22 mouse cellular contexts compared by ENCODE assay signal in the genomic region with DNA sequence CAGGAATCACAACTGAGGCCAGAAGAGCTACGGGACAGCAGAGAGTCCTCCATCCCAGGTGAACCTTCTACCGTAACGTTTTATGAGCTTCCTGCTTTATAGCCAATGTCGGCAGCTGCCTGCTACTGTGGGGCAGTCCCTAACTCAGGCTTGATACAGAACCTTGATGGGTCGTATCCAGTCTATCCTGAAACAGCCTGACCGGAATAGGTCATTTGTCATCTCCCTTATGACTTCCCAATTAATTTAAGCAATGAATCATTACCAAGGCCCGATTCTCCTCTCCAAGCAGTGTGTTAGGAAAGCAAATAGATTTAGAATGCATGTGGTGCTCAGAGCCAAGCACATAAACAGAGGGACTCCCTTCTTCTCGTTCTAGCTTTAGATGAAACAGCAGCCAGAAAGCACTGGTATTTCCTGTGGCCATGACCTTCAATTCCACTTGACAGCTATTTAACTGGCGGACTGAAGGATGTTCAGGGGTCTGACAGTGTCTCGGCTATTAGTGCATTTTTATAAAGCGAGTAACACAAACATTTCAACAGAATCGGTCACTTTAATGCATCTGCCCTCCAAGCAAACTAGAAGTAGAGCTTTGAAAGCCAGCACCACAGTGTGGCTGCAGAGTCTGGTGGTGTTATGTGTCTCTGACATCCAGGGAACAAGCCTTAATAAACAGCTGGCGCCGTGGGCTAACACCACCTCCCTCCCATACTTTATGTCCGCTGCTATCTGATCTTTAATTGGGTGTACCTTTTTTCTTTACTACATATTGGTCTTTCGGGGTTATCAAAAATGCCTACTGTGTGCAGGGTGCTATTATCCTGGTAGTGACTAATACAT.
DNase-seq lines count a peak whose midpoint lies in the region; ATAC-seq and TF ChIP-seq lines count a peak whose summit lies in the region.
"Had no signal": no experiment of that assay in that cellular context is flagged by ENCODE, and none has a peak within 500 bp of the region (broad histone marks: within the 10 kb centered on the region; RNA-seq: fewer than 3 reads in every experiment).

No protein-coding gene starts in this region.

- no peak overlapping the region for H3K4me3 ChIP-seq in kidney, postnatal 0 days (replicated peaks; ENCODE audit: low read depth, low read length)
- no peak overlapping the region for H3K4me3 ChIP-seq in lung, postnatal 0 days (ENCODE audit: low read depth, low read length)
- no peak overlapping the region for H3K4me3 ChIP-seq in lung, adult 2 months (replicated peaks; ENCODE audit: extremely low read depth, low read depth, low read length)
- no peak overlapping the region for H3K4me3 ChIP-seq in limb, embryonic 14.5 days (replicated peaks; ENCODE audit: low read length)
- H3K4me3 ChIP-seq: embryonic facial prominence, embryonic 12.5 days; heart, embryonic 15.5 days; hindbrain, embryonic 15.5 days; left cerebral cortex, adult 2 months; liver, embryonic 12.5 days had no signal

- H3K27ac ChIP-seq in kidney, postnatal 0 days = no peak overlapping the region
- H3K27ac ChIP-seq in lung, postnatal 0 days (ENCODE audit: low read length) = no peak overlapping the region
- no peak overlapping the region for H3K27ac ChIP-seq in limb, embryonic 14.5 days (replicated peaks; ENCODE audit: low read depth, low read length)
- H3K27ac ChIP-seq: embryonic facial prominence, embryonic 12.5 days; heart, embryonic 15.5 days; hindbrain, embryonic 15.5 days; left cerebral cortex, adult 2 months; liver, embryonic 12.5 days; macrophage had no signal

- no peak for TF ChIP-seq CTCF in kidney, postnatal 0 days (IDR thresholded peaks at IDR 0.05; ENCODE audit: low read depth)
- TF ChIP-seq CTCF in lung, postnatal 0 days (IDR thresholded peaks at IDR 0.05) = no peak
- TF ChIP-seq CTCF in lung, adult 2 months (IDR thresholded peaks at IDR 0.05; ENCODE audit: insufficient read depth, low read length) = no peak

- no peaks in the 10 kb centered on the region for H3K9me3 ChIP-seq in kidney, postnatal 0 days (replicated peaks; ENCODE audit: low read length)
- H3K9me3 ChIP-seq in lung, postnatal 0 days (ENCODE audit: low read length) = no peaks in the 10 kb centered on the region
- H3K9me3 ChIP-seq in limb, embryonic 14.5 days (ENCODE audit: control insufficient read depth, low read length) = no peaks in the 10 kb centered on the region
- H3K9me3 ChIP-seq: embryonic facial prominence, embryonic 12.5 days; heart, embryonic 15.5 days; hindbrain, embryonic 15.5 days; liver, embryonic 12.5 days had no signal

- no peak for TF ChIP-seq POLR2A in lung, adult 2 months (IDR thresholded peaks at IDR 0.05; ENCODE audit: borderline replicate concordance, extremely low read depth, low read depth, low read length)
- no peak for TF ChIP-seq POLR2A in limb, embryonic 14.5 days (IDR thresholded peaks at IDR 0.05; ENCODE audit: borderline replicate concordance, extremely low read depth, insufficient read depth, insufficient read length)

- no peak for ATAC-seq in kidney, postnatal 0 days (replicated peaks; ENCODE audit: low FRiP score, low read depth)
- no peak for ATAC-seq in lung, postnatal 0 days
- no peak for ATAC-seq in limb, embryonic 14.5 days (ENCODE audit: low FRiP score, low read depth)
- ATAC-seq: activated CD4-positive, CD25-positive, alpha-beta regulatory T cell, adult 4 months; liver, embryonic 12.5 days; midbrain, embryonic 16.5 days had no signal

- DNase-seq in kidney, postnatal 0 days (ENCODE audit: low spot score) = peak; percentile 77
- DNase-seq in kidney, postnatal 25 days = no peak
- DNase-seq in lung, postnatal 0 days (ENCODE audit: low spot score) = peak; percentile 28
- DNase-seq in lung, adult 2 months = no peak
- peak; percentile 44 for DNase-seq in kidney, postnatal 14 days
- no peak for DNase-seq in limb, embryonic 14.5 days (ENCODE audit: low spot score)
- DNase-seq in cerebellum, postnatal 25 days = no peak
- DNase-seq: adrenal gland, adult 8-10 months; cerebellum, adult 11-12 months; cerebellum, postnatal 14 days; gastrocnemius, postnatal 36 days; heart, postnatal 36 days; thymus, adult 2 months; thymus, postnatal 4 days had no signal

- H3K4me2 ChIP-seq in kidney, postnatal 0 days (ENCODE audit: low read length) = peak overlapping the region; percentile 12; the same call in 1 of the 2 replicates
- no peak overlapping the region for H3K4me2 ChIP-seq in lung, postnatal 0 days (replicated peaks; ENCODE audit: low read depth, low read length)
- peak overlapping the region; percentile 19; the same call in 1 of the 2 replicates for H3K4me2 ChIP-seq in limb, embryonic 14.5 days (replicated peaks; ENCODE audit: low read depth, low read length, severe bottlenecking)
- H3K4me2 ChIP-seq: embryonic facial prominence, embryonic 12.5 days; heart, embryonic 15.5 days; hindbrain, embryonic 15.5 days; liver, embryonic 12.5 days had no signal

- H3K9ac ChIP-seq in kidney, postnatal 0 days (ENCODE audit: low read depth, low read length) = no peak overlapping the region
- no peak overlapping the region for H3K9ac ChIP-seq in lung, postnatal 0 days (replicated peaks; ENCODE audit: low read depth)
- no peak overlapping the region for H3K9ac ChIP-seq in limb, embryonic 14.5 days (ENCODE audit: low read depth, low read length, severe bottlenecking)
- H3K9ac ChIP-seq: embryonic facial prominence, embryonic 12.5 days; heart, embryonic 15.5 days; hindbrain, embryonic 15.5 days; liver, embryonic 12.5 days had no signal

- no peaks in the 10 kb centered on the region for H3K4me1 ChIP-seq in kidney, postnatal 0 days (replicated peaks; ENCODE audit: insufficient read depth, low read length)
- H3K4me1 ChIP-seq in lung, postnatal 0 days (ENCODE audit: insufficient read depth, low read depth, low read length) = no peaks in the 10 kb centered on the region; the same call in 1 of the 2 replicates
- H3K4me1 ChIP-seq in lung, adult 2 months (ENCODE audit: control insufficient read depth, insufficient read depth, low read length) = no peaks in the 10 kb centered on the region
- no peaks in the 10 kb centered on the region for H3K4me1 ChIP-seq in limb, embryonic 14.5 days (ENCODE audit: control insufficient read depth, insufficient read depth, low read length)

- 22% methylated on average over 16 of the region's 16 CpGs for WGBS in kidney, postnatal 0 days
- 34% methylated on average over 16 of the region's 16 CpGs for WGBS in lung, postnatal 0 days
- 39% methylated on average over 16 of the region's 16 CpGs for WGBS in lung, adult 2 months
- WGBS in limb, embryonic 14.5 days = 34% methylated on average over 16 of the region's 16 CpGs

- no peak for TF ChIP-seq EP300 in lung, postnatal 0 days (IDR thresholded peaks at IDR 0.05)

- no peaks in the 10 kb centered on the region for H3K27me3 ChIP-seq in kidney, postnatal 0 days (ENCODE audit: insufficient read depth, low read length)
- no peaks in the 10 kb centered on the region for H3K27me3 ChIP-seq in lung, postnatal 0 days (replicated peaks; ENCODE audit: insufficient read depth, low read length)
- no peaks in the 10 kb centered on the region for H3K27me3 ChIP-seq in limb, embryonic 14.5 days (ENCODE audit: control insufficient read depth, insufficient read depth, low read length)
- H3K27me3 ChIP-seq: embryonic facial prominence, embryonic 12.5 days; heart, embryonic 15.5 days; hindbrain, embryonic 15.5 days; liver, embryonic 12.5 days had no signal

- H3K36me3 ChIP-seq in kidney, postnatal 0 days (ENCODE audit: insufficient read depth, low read length) = no peaks in the 10 kb centered on the region
- H3K36me3 ChIP-seq in lung, postnatal 0 days (ENCODE audit: insufficient read depth, low read length) = no peaks in the 10 kb centered on the region
- H3K36me3 ChIP-seq in limb, embryonic 14.5 days (ENCODE audit: control insufficient read depth, insufficient read depth, low read length) = no peaks in the 10 kb centered on the region
- H3K36me3 ChIP-seq: embryonic facial prominence, embryonic 12.5 days; heart, embryonic 15.5 days; hindbrain, embryonic 15.5 days; liver, embryonic 12.5 days had no signal

Comparison
In these comparisons a context has a peak if more than half of its experiments do, and no peak if none do; other contexts are left out.
1. DNase-seq: peak in kidney, postnatal 0 days (single experiment), lung, postnatal 0 days (single experiment) and kidney, postnatal 14 days (single experiment); none in kidney, postnatal 25 days (0 of 2), lung, adult 2 months (single experiment), limb, embryonic 14.5 days (single experiment) and cerebellum, postnatal 25 days (0 of 2).